Mouse (Mus musculus) intestine, embryonic 14.5 days (tissue): ENCODE data around the gene Tpst2. TPM values are rescaled to one million over a fixed set of nuclear protein-coding genes. Genes with fewer than 3 reads are reported as not detected.

Experiments
- ATAC-seq: fragments of 200-750 bp; cut with Nextera tagmentation; replicated peaks from 2 replicates; pipeline ENCODE4 v1.8.0; 2017; ENCODE audit warnings: low read depth, moderate number of reproducible peaks, moderate TSS enrichment, moderate library complexity; ENCODE audit not compliant: low FRiP score, low TSS enrichment
- DNase-seq: peaks from one replicate; pipeline ENCODE4 v3.0.0-alpha.2; 2018; ENCODE audit warnings: low spot score
- H3K27ac ChIP-seq: fragments of 300-500 bp; sonication (generic); 2 replicates; pipeline ENCODE4 v1.5.1; 2014; ENCODE audit warnings: low read depth, mild to moderate bottlenecking, control low read depth
- H3K27me3 ChIP-seq: fragments of 300-500 bp; sonication (generic); replicated peaks from 2 replicates; pipeline ENCODE4 v1.6.1; 2014; ENCODE audit warnings: low read length, control low read depth; ENCODE audit not compliant: control insufficient read depth, insufficient read depth
- H3K36me3 ChIP-seq: fragments of 300-500 bp; sonication (generic); 2 replicates; pipeline ENCODE4 v1.6.1; 2014; ENCODE audit warnings: low read length, control low read depth; ENCODE audit not compliant: control insufficient read depth, insufficient read depth
- H3K4me1 ChIP-seq: fragments of 300-500 bp; sonication (generic); replicated peaks from 2 replicates; pipeline ENCODE4 v1.6.1; 2014; ENCODE audit warnings: low read length, control low read depth, mixed read lengths; ENCODE audit not compliant: control insufficient read depth, insufficient read depth
- H3K4me2 ChIP-seq: fragments of 300-500 bp; sonication (generic); 2 replicates; pipeline ENCODE4 v1.6.1; 2014; ENCODE audit warnings: low read length
- H3K4me3 ChIP-seq: fragments of 300-500 bp; sonication (generic); 2 replicates; pipeline ENCODE4 v1.5.1; 2014; ENCODE audit warnings: low read depth, low read length, control low read depth, mixed read lengths
- H3K9ac ChIP-seq: fragments of 300-500 bp; sonication (generic); 2 replicates; pipeline ENCODE4 v1.6.1; 2014; ENCODE audit warnings: mild to moderate bottlenecking, low read length
- H3K9me3 ChIP-seq: fragments of 300-500 bp; sonication (generic); 2 replicates; pipeline ENCODE4 v1.6.1; 2016; ENCODE audit warnings: low read length, control low read depth; ENCODE audit not compliant: control insufficient read depth
- WGBS: fragments of 180-500 bp; shearing (Covaris S2); extraction: QIAGEN DNeasy Blood & Tissue Kit; methylation state at CpG from one replicate; pipeline ENCODE4 v1.1.7; 2014; 5-methylcytosine and 5-hydroxymethylcytosine counted together
- polyA plus RNA-seq: library from polyadenylated mRNA; unstranded; fragments of >200 nt; fragmentation: Nextera tagmentation; extraction: Ambion mirVana; gene quantifications from 2 replicates; pipeline ENCODE4 v1.2.1, GENCODE M21; 2014

Gene Tpst2
- polyA plus RNA-seq, 1 experiment from 2014 or later: 40.8 TPM

GRCm38 (mm10) chr5:112323246-112323645 lies 46.8 kb downstream of the Tpst2 start:
- Histone ChIP-seq H3K9me3 (no peaks in the 10 kb centered on the region), H3K27me3 (no peaks in the 10 kb centered on the region), H3K4me1 (peaks cover 14% of the 10 kb centered on the region), H3K4me3 (no peak overlapping the region), H3K36me3 (peaks cover 6% of the 10 kb centered on the region), H3K4me2 (no peak overlapping the region), H3K27ac (no peak overlapping the region), H3K9ac (no peak overlapping the region)
- 84% methylated on average over 6 of the region's 6 CpGs for whole genome bisulfite sequencing
- ATAC-seq (no peak), DNase-seq (no peak)

- Histone ChIP-seq H3K36me3 (peaks cover 22% of the 10 kb centered on the region), H3K27me3 (no peaks in the 10 kb centered on the region), H3K27ac (peak overlapping the region; percentile 63), H3K4me3 (peak overlapping the region; percentile 81), H3K4me1 (peaks cover 14% of the 10 kb centered on the region), H3K9ac (peak overlapping the region; percentile 11; the same call in 1 of the 2 replicates), H3K9me3 (no peaks in the 10 kb centered on the region), H3K4me2 (peak overlapping the region; percentile 53)
- WGBS: 16% methylated on average over 24 of the region's 24 CpGs
- DNase-seq (peak; percentile 68), ATAC-seq (peak; percentile 73)
Measured at GRCm38 (mm10) chr5:112324637-112325545, 48.4 kb downstream of the Tpst2 start.

GRCm38 (mm10) chr5:112325546-112326445 lies 49.3 kb downstream of the Tpst2 start, which contains the start of gene Tfip11:
Gene Tfip11, plus strand, starts transcription at chr5:112326358.
- H3K4me1 ChIP-seq: peaks cover 14% of the 10 kb centered on the region
- peaks cover 30% of the 10 kb centered on the region for H3K36me3 ChIP-seq
- H3K27ac ChIP-seq: peak within 1 kb of the TSS; percentile 77
- H3K27me3 ChIP-seq: no peaks in the 10 kb centered on the region
- peak within 1 kb of the TSS; percentile 61 for H3K9ac ChIP-seq
- ATAC-seq (peak; percentile 84), DNase-seq (peak; percentile 99)
- peak within 1 kb of the TSS; percentile 81 for H3K4me3 ChIP-seq
- 8% methylated on average over 48 of the region's 48 CpGs for WGBS
- no peaks in the 10 kb centered on the region for H3K9me3 ChIP-seq
- peak within 1 kb of the TSS; percentile 73 for H3K4me2 ChIP-seq

- peak overlapping the region; percentile 73 for H3K4me2 ChIP-seq
- WGBS: 1% methylated on average over 33 of the region's 33 CpGs
Measured at GRCm38 (mm10) chr5:112326446-112327009, 50.0 kb downstream of the Tpst2 start.

GRCm38 (mm10) chr5:112327854-112328253 lies 51.4 kb downstream of the Tpst2 start:
- DNase-seq (no peak), ATAC-seq (no peak)
- WGBS: 90% methylated on average over 15 of the region's 15 CpGs
- H3K9ac ChIP-seq: no peak overlapping the region
- H3K27me3 ChIP-seq: no peaks in the 10 kb centered on the region
- no peak overlapping the region for H3K27ac ChIP-seq
- peaks cover 14% of the 10 kb centered on the region for H3K4me1 ChIP-seq
- peaks cover 50% of the 10 kb centered on the region for H3K36me3 ChIP-seq
- no peak overlapping the region for H3K4me2 ChIP-seq
- H3K4me3 ChIP-seq: no peak overlapping the region
- H3K9me3 ChIP-seq: no peaks in the 10 kb centered on the region

More at GRCm38 (mm10) chr5:112326446-112327009, 50.0 kb downstream of the Tpst2 start:
- no peaks in the 10 kb centered on the region for H3K9me3 ChIP-seq
- H3K4me3 ChIP-seq: peak overlapping the region; percentile 81
- peak overlapping the region; percentile 61 for H3K9ac ChIP-seq
- peaks cover 37% of the 10 kb centered on the region for H3K36me3 ChIP-seq
- H3K27ac ChIP-seq: peak overlapping the region; percentile 77; the same call in 1 of the 2 replicates
- DNase-seq (no peak), ATAC-seq (peak; percentile 59)
- peaks cover 14% of the 10 kb centered on the region for H3K4me1 ChIP-seq
- no peaks in the 10 kb centered on the region for H3K27me3 ChIP-seq

- DNase-seq (no peak), ATAC-seq (no peak)
- Histone ChIP-seq H3K36me3 (peaks cover 72% of the 10 kb centered on the region), H3K4me2 (no peak overlapping the region), H3K27ac (no peak overlapping the region), H3K9me3 (no peaks in the 10 kb centered on the region), H3K4me3 (no peak overlapping the region), H3K27me3 (no peaks in the 10 kb centered on the region), H3K9ac (no peak overlapping the region), H3K4me1 (peaks cover 13% of the 10 kb centered on the region)
- WGBS: 92% methylated on average over 14 of the region's 14 CpGs
Measured at GRCm38 (mm10) chr5:112329805-112330564, 53.5 kb downstream of the Tpst2 start.

GRCm38 (mm10) chr5:112335473-112335872 lies 59.0 kb downstream of the Tpst2 start:
- no peak overlapping the region for H3K4me2 ChIP-seq
- H3K4me3 ChIP-seq: no peak overlapping the region
- H3K27me3 ChIP-seq: no peaks in the 10 kb centered on the region
- no peak overlapping the region for H3K27ac ChIP-seq
- WGBS: 42% methylated on average over 2 of the region's 2 CpGs
- DNase-seq (peak; percentile 77), ATAC-seq (0 out of 2 replicates have a peak, but pooled peaks have one; percentile 14)
- peaks cover 95% of the 10 kb centered on the region for H3K36me3 ChIP-seq
- no peak overlapping the region for H3K9ac ChIP-seq
- no peaks in the 10 kb centered on the region for H3K4me1 ChIP-seq
- H3K9me3 ChIP-seq: no peaks in the 10 kb centered on the region
